Mouse (Mus musculus) embryonic facial prominence, embryonic 11.5 days (tissue): ENCODE data around the gene Ldb3. TPM values are rescaled to one million over a fixed set of nuclear protein-coding genes. Genes with fewer than 3 reads are reported as not detected.
A peak's percentile ranks its signal among the peaks of the same experiment; 100 is the strongest.

ENCODE experiments used
- ATAC-seq: fragments of 200-750 bp; cut with Nextera tagmentation; replicated peaks from 2 replicates; pipeline ENCODE4 v1.8.0; 2017; ENCODE audit warnings: low read depth; ENCODE audit not compliant: insufficient number of reproducible peaks, low FRiP score, low TSS enrichment
- DNase-seq: peaks from one replicate; pipeline ENCODE4 v3.0.0-alpha.2; 2015; ENCODE audit warnings: low spot score
- H3K27ac ChIP-seq: fragments of 300-500 bp; sonication (generic); replicated peaks from 2 replicates; pipeline ENCODE4 v1.5.1; 2014; ENCODE audit warnings: mild to moderate bottlenecking, low read depth, low read length, control low read depth
- H3K27me3 ChIP-seq: fragments of 300-500 bp; sonication (generic); 2 replicates; pipeline ENCODE4 v1.6.1; 2014; ENCODE audit warnings: mild to moderate bottlenecking, low read length, moderate library complexity, mixed read lengths; ENCODE audit not compliant: control insufficient read depth, insufficient read depth
- H3K36me3 ChIP-seq: fragments of 300-500 bp; sonication (generic); replicated peaks from 2 replicates; pipeline ENCODE4 v1.6.1; 2014; ENCODE audit warnings: low read depth, mild to moderate bottlenecking, low read length, moderate library complexity, mixed read lengths; ENCODE audit not compliant: control insufficient read depth, insufficient read depth
- H3K4me1 ChIP-seq: fragments of 300-500 bp; sonication (generic); 2 replicates; pipeline ENCODE4 v1.6.1; 2014; ENCODE audit warnings: low read length, mixed read lengths; ENCODE audit not compliant: control insufficient read depth, insufficient read depth
- H3K4me2 ChIP-seq: fragments of 300-500 bp; sonication (generic); 2 replicates; pipeline ENCODE4 v1.6.1; 2014; ENCODE audit warnings: low read depth, mild to moderate bottlenecking, control low read depth, low read length, moderate library complexity
- H3K4me3 ChIP-seq: fragments of 300-500 bp; sonication (generic); 2 replicates; pipeline ENCODE4 v1.5.1; 2014; ENCODE audit warnings: low read depth, low read length, control low read depth
- H3K9ac ChIP-seq: fragments of 300-500 bp; sonication (generic); replicated peaks from 2 replicates; pipeline ENCODE4 v1.6.1; 2014; ENCODE audit warnings: mild to moderate bottlenecking, control low read depth, low read length
- H3K9me3 ChIP-seq: fragments of 300-500 bp; sonication (generic); replicated peaks from 2 replicates; pipeline ENCODE4 v1.6.1; 2016; ENCODE audit warnings: mild to moderate bottlenecking, low read length, inconsistent platforms, mixed read lengths; ENCODE audit not compliant: control insufficient read depth
- WGBS: fragments of 180-500 bp; shearing (Covaris S2); extraction: QIAGEN DNeasy Blood & Tissue Kit; methylation state at CpG from one replicate; pipeline ENCODE4 v1.1.7; 2014; 5-methylcytosine and 5-hydroxymethylcytosine counted together
- polyA plus RNA-seq: library from polyadenylated mRNA; unstranded; fragments of >200 nt; fragmentation: Nextera tagmentation; extraction: Ambion mirVana; gene quantifications from 2 replicates; pipeline ENCODE4 v1.2.1, GENCODE M21; 2014

Ldb3 gene
- polyA plus RNA-seq, 1 experiment from 2014 or later = 0.90 TPM

- Histone ChIP-seq H3K9me3 (no peaks in the 10 kb centered on the region), H3K27ac (peak overlapping the region; percentile 96), H3K9ac (peak overlapping the region; percentile 99), H3K27me3 (no peaks in the 10 kb centered on the region), H3K36me3 (no peaks in the 10 kb centered on the region), H3K4me2 (peak overlapping the region; percentile 55), H3K4me3 (peak overlapping the region; percentile 89), H3K4me1 (no peaks in the 10 kb centered on the region)
- DNase-seq (peak; percentile 96), ATAC-seq (peak; percentile 81)
- WGBS = under 1% methylated on average over 65 of the region's 115 CpGs
These were observed 85.8 kb downstream of the Ldb3 start for GRCm38 (mm10) chr14:34502475-34503324.

- H3K4me2 ChIP-seq = peak overlapping the region; percentile 55
- ATAC-seq (peak; percentile 37), DNase-seq (peak; percentile 69)
- no peaks in the 10 kb centered on the region for H3K36me3 ChIP-seq
- peak overlapping the region; percentile 89 for H3K4me3 ChIP-seq
- no peaks in the 10 kb centered on the region for H3K27me3 ChIP-seq
- no peaks in the 10 kb centered on the region for H3K4me1 ChIP-seq
- under 1% methylated on average over 54 of the region's 77 CpGs for WGBS
- H3K9ac ChIP-seq = peak overlapping the region; percentile 99
- no peaks in the 10 kb centered on the region for H3K9me3 ChIP-seq
- H3K27ac ChIP-seq = peak overlapping the region; percentile 96
These were observed 86.5 kb downstream of the Ldb3 start for GRCm38 (mm10) chr14:34501804-34502474.

- Histone ChIP-seq H3K36me3 (no peaks in the 10 kb centered on the region), H3K27ac (peak overlapping the region; percentile 96), H3K4me1 (no peaks in the 10 kb centered on the region), H3K4me2 (peak overlapping the region; percentile 55), H3K9ac (peak overlapping the region; percentile 99), H3K27me3 (no peaks in the 10 kb centered on the region), H3K4me3 (peak overlapping the region; percentile 89), H3K9me3 (no peaks in the 10 kb centered on the region)
- DNase-seq (peak; percentile 44), ATAC-seq (no peak)
- WGBS = under 1% methylated on average over 16 of the region's 16 CpGs
These were observed 87.1 kb downstream of the Ldb3 start for GRCm38 (mm10) chr14:34501447-34501803.

GRCm38 (mm10) chr14:34500309-34500708 is 88.2 kb downstream of the Ldb3 start:
- Histone ChIP-seq H3K9me3 (no peaks in the 10 kb centered on the region), H3K36me3 (no peaks in the 10 kb centered on the region), H3K4me2 (peak overlapping the region; percentile 34), H3K4me1 (no peaks in the 10 kb centered on the region), H3K27ac (no peak overlapping the region), H3K4me3 (peak overlapping the region; percentile 19; the same call in 1 of the 2 replicates), H3K9ac (no peak overlapping the region), H3K27me3 (no peaks in the 10 kb centered on the region)
- no peak for DNase-seq
- ATAC-seq = no peak
- WGBS = 4% methylated on average over 4 of the region's 4 CpGs

- Histone ChIP-seq H3K4me2 (no peak overlapping the region), H3K27me3 (no peaks in the 10 kb centered on the region), H3K4me3 (no peak overlapping the region), H3K9me3 (no peaks in the 10 kb centered on the region), H3K9ac (no peak overlapping the region), H3K4me1 (no peaks in the 10 kb centered on the region), H3K36me3 (no peaks in the 10 kb centered on the region), H3K27ac (no peak overlapping the region)
- ATAC-seq (no peak), DNase-seq (no peak)
- 59% methylated on average over 4 of the region's 4 CpGs for WGBS
These were observed 88.8 kb downstream of the Ldb3 start for GRCm38 (mm10) chr14:34499664-34500063.

- Histone ChIP-seq H3K27ac (no peak overlapping the region), H3K4me3 (no peak overlapping the region), H3K9me3 (no peaks in the 10 kb centered on the region), H3K27me3 (no peaks in the 10 kb centered on the region), H3K36me3 (no peaks in the 10 kb centered on the region), H3K9ac (no peak overlapping the region), H3K4me1 (no peaks in the 10 kb centered on the region), H3K4me2 (no peak overlapping the region)
- ATAC-seq = no peak
- 67% methylated on average over 3 of the region's 3 CpGs for WGBS
- no peak for DNase-seq
These were observed 91.1 kb downstream of the Ldb3 start for GRCm38 (mm10) chr14:34497346-34497745.

GRCm38 (mm10) chr14:34493682-34494081 is 94.8 kb downstream of the Ldb3 start:
- H3K9ac ChIP-seq = no peak overlapping the region
- H3K27me3 ChIP-seq = no peaks in the 10 kb centered on the region
- H3K4me1 ChIP-seq = no peaks in the 10 kb centered on the region
- H3K4me3 ChIP-seq = no peak overlapping the region
- DNase-seq (no peak), ATAC-seq (no peak)
- H3K4me2 ChIP-seq = no peak overlapping the region
- no peak overlapping the region for H3K27ac ChIP-seq
- H3K9me3 ChIP-seq = no peaks in the 10 kb centered on the region
- H3K36me3 ChIP-seq = no peaks in the 10 kb centered on the region
- 90% methylated on average over 3 of the region's 3 CpGs for WGBS

GRCm38 (mm10) chr14:34492688-34493087 is 95.8 kb downstream of the Ldb3 start:
- Histone ChIP-seq H3K9ac (no peak overlapping the region), H3K27ac (no peak overlapping the region), H3K9me3 (no peaks in the 10 kb centered on the region), H3K36me3 (no peaks in the 10 kb centered on the region), H3K4me3 (no peak overlapping the region), H3K27me3 (no peaks in the 10 kb centered on the region), H3K4me2 (no peak overlapping the region), H3K4me1 (no peaks in the 10 kb centered on the region)
- ATAC-seq (no peak), DNase-seq (no peak)
- 88% methylated on average over 2 of the region's 2 CpGs for WGBS
